Mouse (Mus musculus): ENCODE data around the gene Nell2.

Gene Nell2

DNA sequence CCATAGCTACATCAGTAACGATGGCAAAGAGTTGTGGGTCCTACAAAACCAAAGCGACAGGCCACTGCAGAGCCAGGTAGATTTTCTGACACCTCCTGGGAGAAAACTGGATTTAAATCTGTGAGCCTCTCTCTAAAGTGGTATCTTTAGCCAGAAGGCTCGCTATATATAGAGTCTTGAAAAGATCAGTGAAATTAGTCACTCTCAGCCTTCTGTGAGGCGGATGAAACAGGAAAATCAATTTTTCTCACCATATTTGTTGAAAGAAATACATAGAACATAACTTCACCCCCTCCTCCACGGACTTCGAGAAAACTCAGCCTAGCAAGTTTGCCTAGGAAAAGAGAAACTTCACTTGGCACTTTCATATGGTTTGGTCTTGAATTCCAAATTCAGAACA is 54.4 kb downstream of the Nell2 start:
- DNase-seq (ENCODE audit: low read depth, low spot score) = no peak

DNA sequence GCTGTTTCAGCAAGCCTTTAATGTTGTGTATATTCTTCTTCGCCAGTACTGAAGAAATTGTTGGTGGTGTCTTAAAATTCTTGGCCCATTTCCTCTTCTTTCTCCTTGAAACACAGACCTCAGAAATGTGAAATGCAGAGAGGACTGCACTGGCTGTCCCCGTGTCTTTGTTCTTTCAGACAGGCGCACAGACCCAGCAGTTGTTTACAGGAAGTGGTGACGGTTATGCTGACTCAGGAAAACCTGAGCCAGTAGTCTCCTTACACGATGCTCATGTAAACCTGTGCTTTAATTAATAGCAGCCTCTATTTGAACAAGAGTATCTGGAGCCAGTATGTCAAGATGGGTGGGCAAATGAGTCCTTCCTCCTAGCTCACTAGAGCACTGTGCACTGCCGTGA is 61.2 kb downstream of the Nell2 start:
- no peak for DNase-seq (ENCODE audit: low read depth, low spot score)

DNA sequence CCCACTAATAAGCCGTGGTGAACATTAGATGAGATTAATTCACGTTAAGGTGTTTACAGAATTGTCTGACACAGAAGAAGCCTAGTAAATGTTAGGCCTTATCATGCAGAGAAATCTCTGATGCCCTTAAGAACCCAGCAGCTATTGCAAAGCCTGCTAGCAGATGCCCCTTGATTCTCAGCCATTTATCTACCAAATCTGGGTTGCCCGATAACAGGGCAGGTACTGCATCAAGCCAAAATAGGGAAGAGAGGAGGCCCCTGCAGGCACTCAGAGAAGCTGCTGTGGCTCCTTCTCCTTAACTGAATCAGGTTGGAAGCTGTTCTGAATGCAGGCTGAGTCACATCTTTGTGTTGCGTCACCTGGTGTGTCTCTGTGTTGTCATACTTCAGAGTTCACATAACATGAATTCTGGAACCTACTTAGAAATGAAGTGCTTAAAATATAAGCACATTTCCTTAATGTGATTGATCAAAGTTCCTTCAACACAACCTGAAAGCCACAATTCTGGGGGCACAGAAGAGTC is 68.3 kb downstream of the Nell2 start:
- no peak for DNase-seq (ENCODE audit: low read depth, low spot score)

DNA sequence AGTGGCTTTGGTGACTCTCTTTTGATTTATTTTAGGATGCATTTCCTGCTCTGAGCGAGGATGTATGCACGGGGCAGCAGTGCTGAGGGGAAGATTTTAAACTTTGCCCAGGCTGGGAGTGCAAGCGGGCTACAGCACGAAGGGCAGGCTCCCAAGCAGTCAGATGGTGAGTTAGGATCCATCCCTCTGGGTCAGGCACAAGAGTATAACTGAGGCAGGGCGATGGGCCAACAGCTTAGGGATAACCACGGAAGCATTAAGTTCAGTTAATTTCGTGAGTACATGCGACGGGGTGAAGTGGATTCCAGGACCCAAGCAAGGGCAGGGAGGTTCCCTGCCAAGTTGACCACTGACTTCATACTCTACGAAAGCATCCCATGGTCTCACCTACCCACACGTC is 83.8 kb downstream of the Nell2 start:
- no peak for DNase-seq (ENCODE audit: low read depth, low spot score)

DNA sequence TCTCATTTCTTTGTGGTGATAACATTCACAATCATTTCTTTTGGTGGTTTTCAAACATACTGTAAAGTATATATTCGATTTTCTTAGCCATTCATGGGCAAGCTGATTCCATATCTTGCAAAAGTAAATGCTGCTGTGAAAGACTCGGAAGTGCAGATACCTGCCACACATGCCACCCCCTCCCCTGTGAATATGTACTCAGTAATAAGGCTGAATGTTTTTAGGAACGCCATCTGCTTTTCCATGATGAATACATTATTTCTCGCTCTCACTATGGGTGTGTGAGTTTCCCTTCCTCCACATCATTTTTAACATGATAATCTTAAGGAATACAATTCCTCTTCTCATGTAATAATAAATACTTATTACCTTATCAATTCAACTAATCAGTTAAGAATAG is 90.6 kb downstream of the Nell2 start:
- no peak for DNase-seq (ENCODE audit: low read depth, low spot score)

DNA sequence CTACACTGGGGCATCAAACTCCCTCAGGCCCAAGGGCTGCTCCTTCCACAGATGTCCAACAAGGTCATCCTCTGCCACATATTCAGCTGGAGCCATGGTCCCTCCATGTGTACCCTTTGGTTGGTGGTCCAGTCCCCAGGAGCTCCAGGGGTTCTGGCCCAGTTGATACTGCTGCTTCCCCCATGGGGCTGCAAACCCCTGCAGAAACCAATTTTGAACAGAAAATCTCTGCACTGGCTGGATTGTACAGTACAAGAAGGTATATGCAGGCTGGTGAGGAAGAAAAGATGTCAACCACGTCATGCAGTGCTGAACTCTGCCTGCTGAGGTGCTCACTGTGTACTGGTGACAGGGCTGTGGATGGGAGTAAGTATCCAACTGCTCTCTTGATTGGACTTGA is 92.1 kb downstream of the Nell2 start:
- DNase-seq (ENCODE audit: low read depth, low spot score) = no peak

DNA sequence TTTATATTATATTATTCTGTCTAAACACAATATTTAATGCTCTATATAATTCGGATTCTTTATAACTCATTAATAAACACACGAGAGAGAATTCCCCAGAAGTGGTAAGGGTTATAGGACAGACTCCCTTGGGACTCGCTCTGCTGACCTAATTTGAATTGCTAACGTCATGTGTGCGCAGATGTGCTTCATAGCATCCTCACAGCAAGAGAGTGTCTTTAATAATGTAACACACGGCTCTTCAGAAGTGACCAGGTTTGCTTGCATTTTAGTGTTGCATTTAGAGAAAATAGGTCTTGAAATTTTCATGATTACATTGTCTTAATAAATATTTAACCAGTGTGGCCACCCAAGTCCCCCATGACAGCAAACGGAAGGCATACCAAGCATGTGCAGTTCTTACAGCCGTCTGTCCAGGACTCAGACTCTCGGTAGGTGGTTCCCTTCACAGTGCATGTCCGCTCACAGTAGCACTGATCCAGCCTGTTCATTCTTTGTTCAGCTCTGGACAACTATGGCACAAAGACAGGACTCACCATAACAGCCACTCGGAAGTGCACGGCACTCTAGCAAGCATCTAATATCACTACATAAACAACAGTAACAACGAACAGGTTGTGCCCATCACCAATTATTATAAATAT is 97.1 kb downstream of the Nell2 start:
- peak; percentile 62 for DNase-seq (ENCODE audit: low read depth, low spot score)

DNA sequence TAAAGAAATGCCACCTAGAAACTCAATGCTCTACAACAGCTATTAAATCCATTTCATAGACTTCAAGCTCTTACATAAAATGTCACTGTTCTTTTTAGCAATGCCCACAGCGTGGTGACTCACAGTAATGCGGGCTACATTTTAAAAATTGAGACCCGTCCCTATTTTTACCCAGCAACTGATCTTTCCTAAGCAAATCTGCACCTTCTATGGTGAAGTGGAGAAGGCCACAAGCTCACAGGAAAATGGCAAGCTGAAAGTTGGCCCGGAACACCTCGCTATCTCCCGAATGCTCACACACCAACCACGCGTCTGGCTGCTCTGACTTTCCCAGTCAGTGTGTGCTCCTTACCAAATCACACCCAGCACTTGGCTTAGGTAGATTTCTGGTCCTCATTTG is 98.4 kb downstream of the Nell2 start:
- DNase-seq (ENCODE audit: low read depth, low spot score) = no peak

DNA sequence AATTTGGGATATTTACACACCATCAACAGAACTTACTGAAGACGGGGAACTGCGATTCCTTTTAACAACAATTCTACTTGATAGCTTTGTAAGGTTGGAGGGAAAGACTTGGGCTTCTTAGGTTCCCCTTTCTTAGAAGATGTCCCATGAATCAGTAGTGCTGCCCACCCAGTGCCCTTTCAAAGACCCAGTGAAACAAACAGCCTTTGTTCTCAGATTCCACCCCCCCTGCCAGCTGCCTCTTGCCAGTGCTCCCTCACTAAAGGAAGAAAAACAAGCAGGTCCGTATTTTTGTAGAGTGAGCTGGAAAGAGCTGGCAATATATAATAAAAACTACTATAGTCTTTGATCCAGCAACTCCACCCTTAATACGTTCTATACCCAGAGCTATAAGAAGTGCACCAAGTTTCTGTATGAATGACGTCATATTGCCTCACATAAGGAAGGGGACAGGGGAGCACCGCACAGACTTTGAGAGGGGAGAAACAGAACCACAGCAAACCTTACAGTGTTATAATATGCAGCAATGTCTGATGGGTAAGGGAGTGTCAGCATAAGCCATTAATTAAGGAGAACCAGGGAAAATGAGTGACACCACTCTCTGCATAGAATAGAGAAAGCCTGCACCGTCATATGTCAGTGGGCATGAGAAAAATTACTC is 100.2 kb downstream of the Nell2 start:
- peak; percentile 53 for DNase-seq (ENCODE audit: low read depth, low spot score)

DNA sequence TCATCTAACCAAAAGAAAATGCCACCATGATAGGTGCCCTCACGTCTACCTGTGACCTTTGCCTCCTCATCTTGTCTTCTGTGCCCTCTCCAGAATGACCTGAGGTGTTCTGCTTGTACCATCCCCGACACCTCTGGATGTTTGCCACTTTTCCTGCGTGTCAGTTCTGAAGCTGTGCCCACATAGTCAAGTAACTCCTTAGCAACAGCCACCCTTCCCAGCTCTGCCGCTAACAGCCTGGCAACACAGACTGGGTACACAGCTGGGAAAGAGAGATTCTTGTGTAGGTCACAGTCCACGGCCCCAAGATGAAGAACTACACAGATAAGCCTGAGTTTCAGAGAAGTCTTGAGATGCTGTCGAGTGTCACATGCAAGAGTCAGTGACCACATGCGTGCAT is 103.3 kb downstream of the Nell2 start:
- no peak for DNase-seq (ENCODE audit: low read depth, low spot score)

DNA sequence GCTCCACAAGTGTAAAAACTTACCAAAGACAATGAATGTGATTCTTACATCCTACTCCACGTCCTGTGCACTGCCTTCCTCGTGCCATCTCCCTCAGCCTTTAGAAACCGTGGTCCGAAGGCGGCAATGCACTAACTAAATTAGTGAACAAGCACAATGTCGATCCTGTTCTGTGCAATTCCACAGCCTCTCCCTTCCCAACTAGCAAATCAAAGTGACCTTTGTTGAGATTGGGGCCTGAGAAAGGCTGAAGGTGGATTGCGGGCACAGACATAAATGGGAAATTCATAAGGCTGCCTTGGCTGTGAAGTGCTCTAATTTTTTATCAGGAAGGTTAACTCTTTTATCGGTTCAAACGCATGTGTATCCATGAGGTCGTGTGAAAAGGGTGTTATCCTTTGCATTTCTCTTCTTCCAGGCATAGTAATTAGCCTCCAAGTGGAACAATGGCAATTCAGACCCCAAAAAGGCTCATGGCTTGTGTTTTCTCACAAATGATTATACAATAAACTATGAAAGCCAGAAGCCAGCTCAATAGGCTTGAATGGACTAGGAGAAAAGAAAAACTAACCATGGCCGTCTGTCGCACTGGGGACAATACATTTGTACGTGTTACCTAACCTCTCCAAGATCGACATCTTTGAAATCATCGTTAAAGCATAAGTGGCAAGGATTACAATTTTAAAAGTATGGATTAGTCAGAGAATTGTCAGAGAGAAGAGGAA is 106.0 kb downstream of the Nell2 start:
- DNase-seq (ENCODE audit: low read depth, low spot score) = no peak

DNA sequence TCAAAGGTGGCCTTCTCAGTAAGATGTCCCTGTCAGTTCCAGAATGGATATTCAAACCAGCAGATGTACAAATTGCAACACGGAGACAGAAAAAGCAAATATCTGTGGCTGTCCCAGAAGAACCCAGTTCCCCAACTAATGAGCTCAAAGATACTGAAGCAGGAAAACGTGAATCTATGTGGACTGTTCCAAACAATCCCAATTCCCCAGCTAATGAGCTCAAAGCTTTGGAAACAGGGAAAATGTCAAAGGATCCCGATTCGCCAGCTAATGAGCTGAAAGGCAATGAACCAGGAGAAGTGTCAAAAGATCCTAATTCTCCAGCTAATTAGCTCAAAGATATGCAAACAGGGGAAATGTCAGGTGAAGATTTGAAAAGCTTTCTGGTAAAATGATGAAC is 109.7 kb downstream of the Nell2 start:
- DNase-seq (ENCODE audit: low read depth, low spot score) = no peak

DNA sequence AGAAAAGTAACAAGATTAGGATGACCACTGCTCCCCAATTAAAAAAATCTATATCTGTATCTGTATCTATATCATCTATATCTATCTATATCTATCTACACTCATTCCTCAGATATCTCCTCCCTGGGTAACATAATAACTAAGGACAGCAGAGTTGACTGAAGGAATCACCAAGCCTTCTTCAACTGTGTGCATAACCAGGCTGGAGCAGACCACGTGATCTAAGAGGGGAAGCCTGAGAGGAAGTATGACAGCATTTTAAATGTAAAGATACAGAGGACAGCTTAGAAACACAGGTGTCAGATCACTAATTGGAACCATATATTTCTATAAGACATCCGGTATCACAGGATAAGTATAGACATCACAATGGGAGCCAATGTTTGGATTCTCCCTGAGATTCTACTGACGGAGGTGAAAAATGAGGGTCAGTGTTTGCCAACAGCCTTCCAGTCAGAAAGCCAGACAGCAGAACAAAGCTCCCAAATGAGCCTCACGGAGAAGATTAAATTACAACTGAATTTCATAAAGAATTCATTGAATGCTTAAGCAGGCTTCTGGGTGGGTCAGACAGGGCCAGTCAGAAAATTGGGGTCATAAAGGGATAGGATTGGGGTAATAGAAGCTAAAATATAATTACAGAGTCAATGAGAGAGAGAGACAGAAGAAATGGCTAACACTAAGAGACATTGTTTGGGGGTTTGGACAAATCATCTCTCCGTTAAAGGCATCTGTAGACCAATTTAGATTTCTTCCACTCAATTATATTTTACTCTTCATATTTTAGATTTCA is 116.2 kb downstream of the Nell2 start:
- DNase-seq (ENCODE audit: low read depth, low spot score) = no peak

DNA sequence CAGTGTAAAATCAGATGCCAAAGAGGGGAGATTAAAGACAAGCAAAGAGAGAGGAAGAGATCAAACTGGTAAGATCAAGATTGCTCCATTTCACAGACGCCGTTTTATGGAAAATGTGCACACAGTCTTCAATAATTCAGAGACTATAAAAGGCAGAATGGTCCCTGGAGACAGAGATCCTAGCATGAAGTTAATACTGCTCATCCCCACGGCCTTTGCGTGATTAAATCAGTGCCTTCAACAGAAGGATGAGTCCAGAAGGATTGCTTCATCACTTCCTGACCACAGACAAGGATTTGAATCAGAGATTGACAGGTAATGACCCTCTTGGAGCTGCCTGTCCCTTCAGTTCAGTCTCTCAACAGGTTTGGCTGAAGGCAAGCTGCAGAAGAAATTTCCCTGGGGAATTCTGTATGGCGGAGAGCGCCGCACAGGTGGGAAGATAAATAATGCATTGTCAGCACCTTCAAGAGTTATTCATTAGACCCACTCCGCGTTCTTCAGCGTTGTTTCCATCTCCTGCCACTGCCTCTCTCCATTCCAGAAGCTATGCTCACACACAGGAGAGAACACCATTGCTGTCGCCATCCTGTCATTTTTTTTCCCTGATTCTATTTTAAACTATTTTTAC is 118.0 kb downstream of the Nell2 start:
- no peak for DNase-seq (ENCODE audit: low read depth, low spot score)

DNA sequence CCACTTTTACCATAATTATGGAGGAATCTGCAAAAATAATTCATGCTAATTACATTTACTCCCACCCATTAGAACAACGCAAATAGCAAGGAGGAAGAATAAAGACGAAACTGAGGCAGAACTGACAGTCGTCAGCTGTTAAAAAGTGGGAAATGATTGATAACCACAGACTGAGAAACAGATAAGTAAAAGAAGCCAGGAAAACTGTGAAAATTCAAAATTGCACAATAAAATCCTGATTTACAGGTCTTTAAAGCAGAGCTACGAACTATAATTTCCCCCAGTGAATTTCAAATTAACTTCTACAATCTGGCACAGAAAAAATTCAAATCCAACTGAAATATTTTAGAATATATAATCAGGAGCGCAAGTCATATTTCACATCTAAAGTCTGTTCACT is 138.0 kb downstream of the Nell2 start:
- DNase-seq (ENCODE audit: low read depth, low spot score) = no peak

DNA sequence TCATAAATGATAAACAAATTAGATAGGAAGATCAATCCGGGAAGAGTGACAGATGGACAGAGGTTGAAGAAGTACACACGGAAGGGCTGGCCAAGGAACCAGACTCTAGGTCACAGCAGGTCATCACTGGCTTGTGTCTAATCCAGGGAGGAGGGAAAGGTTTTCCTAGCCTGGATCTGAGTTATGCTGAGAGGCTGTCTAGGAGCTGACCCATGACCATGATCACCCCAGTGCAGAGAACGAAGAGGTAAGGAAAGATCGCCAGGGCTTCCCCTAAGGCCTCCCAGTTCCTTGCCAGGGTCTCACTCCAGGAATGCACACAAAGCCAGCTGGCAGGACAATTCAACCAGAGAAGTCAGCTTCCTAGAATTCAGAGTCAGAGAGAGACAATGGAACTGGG is 139.4 kb downstream of the Nell2 start:
- DNase-seq (ENCODE audit: low read depth, low spot score) = no peak

DNA sequence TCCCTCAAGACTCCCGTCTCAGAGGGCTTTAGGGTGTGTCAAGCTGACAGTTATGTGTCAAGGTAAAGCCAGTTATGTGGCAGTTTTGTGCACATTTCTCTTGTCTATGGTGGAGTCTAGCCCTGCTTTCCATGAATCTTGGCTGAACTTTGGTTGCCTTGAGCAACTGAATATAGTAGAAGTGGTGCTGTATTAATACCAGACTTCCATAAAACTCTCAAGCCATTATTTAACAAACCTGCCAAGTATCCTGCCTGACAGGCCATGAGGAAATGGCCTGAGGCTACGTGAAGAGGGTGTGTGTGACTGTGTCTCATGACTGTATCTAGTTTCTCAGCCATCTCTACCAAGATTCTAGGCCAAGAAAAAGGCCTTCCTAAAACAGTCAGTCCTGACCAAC is 147.5 kb downstream of the Nell2 start:
- no peak for DNase-seq (ENCODE audit: low read depth, low spot score)

DNA sequence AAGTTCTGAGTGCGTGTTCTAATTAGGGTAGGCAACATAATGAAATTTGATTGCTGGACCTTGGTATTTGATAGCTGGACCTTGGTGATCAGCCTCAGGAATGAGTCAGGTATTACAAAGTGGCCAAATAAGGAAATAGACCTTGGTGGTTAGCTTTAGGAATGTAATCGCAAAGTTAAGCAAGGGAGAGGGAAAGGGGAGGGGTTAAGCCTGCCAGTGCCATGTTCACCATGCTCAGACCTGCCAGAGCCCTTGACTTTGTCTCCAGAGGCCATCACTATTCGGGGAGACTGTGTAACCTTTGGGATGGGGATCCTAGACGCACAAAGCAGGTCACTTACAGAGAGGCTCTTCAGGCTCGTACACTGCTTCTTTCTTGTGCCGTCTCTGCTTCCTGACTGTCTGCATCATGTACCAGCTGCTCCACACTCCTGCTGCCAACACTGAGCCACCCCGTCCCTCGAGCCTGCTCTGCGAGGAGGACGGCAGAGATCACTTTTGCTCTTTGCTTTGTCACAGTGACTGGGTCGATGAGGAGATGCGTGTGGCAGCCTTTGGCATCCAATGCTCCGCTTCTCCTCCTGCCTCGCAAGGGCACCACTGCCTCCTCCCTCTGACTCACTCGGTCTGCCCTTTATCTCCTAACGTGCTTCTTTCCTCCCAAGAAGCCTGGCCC is 157.5 kb downstream of the Nell2 start:
- DNase-seq (ENCODE audit: low read depth, low spot score) = no peak

DNA sequence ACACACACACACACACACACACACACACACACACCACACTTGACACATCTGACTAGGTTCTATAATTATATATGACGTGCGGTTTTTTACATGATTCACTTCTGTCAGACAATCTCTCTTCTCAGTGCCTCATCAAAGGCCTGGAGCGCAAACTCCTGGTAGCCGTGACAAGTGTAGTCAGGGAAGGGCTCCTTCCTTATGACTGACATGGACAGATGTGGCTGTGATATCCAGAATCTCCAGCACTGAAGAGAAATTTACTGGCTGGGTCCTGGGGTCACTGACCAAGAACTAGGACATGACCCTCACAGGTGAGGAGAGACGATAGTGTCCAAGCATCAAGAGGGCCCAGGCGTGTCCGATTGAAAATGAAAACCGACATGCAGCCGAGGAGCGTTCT is 160.2 kb downstream of the Nell2 start:
- DNase-seq (ENCODE audit: low read depth, low spot score) = no peak

DNA sequence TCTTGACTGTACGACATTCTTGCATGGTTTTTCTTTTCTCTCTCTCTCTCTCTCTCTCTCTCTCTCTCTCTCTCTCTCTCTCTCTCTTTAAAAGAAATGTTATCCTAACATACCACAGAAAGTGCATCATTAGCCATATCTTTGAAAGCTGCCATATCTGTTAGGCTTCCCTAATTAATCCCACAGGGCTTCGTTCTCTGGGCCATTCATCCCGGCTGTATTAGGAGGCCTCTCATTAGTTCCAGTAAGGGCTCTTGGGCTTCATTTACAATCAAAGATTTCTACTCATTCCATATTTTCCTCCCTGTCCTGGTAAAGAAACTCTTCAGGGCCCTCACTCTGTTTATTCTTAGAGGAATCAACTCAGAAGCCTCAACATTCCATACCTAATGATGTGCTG is 161.9 kb downstream of the Nell2 start:
- no peak for DNase-seq (ENCODE audit: low read depth, low spot score)

DNA sequence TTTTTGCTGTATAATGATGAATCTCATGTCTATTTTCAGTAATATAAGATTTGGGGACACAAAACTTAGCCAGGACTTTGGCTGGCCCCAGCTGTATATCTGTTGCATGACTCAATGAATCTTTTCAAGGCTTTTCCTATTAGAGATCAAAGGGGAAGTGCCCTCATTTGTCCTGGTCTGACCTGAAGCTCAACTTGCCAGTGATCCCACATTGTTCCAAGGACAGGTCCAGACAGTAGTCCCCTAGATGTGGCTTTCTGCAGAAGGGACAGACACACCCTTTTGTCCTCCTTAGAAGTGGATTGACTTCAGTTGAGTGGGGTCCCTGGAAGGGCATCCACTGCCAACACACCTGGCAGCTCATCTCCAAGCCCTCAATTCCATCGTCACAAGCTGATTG is 173.6 kb downstream of the Nell2 start:
- no peak for DNase-seq (ENCODE audit: low read depth, low spot score)
